Mouse (Mus musculus) lung, embryonic 15.5 days (tissue): ENCODE data around the gene Sncg. TPM values are rescaled to one million over a fixed set of nuclear protein-coding genes. Genes with fewer than 3 reads are reported as not detected.
"Not testable (repeated sequence)": the region's sequence is repeated elsewhere in the genome, so short reads cannot be mapped to it uniquely, and the experiment has no call there.

Experiments used
- ATAC-seq: fragments of 200-750 bp; cut with Nextera tagmentation; 2 replicates; pipeline ENCODE4 v1.8.0; 2017; ENCODE audit warnings: moderate number of reproducible peaks, borderline replicate concordance; ENCODE audit not compliant: low FRiP score, low TSS enrichment; ENCODE audit errors: extremely low read depth
- H3K27ac ChIP-seq: fragments of 300-500 bp; sonication (generic); 2 replicates; pipeline ENCODE4 v1.5.1; 2015; ENCODE audit warnings: moderate library complexity, mild to moderate bottlenecking, inconsistent platforms
- H3K27me3 ChIP-seq: fragments of 300-500 bp; sonication (generic); 2 replicates; pipeline ENCODE4 v1.6.1; 2015; ENCODE audit warnings: inconsistent platforms
- H3K36me3 ChIP-seq: fragments of 300-500 bp; sonication (generic); 2 replicates; pipeline ENCODE4 v1.6.1; 2015; ENCODE audit warnings: inconsistent platforms
- H3K4me1 ChIP-seq: fragments of 300-500 bp; sonication (generic); 2 replicates; pipeline ENCODE4 v1.6.1; 2015; ENCODE audit warnings: inconsistent platforms
- H3K4me2 ChIP-seq: fragments of 300-500 bp; sonication (generic); 2 replicates; pipeline ENCODE4 v1.6.1; 2015; ENCODE audit warnings: inconsistent platforms, mild to moderate bottlenecking, moderate library complexity
- H3K4me3 ChIP-seq: fragments of 300-500 bp; sonication (generic); 2 replicates; pipeline ENCODE4 v1.5.1; 2015; ENCODE audit warnings: mild to moderate bottlenecking, inconsistent platforms
- H3K9ac ChIP-seq: fragments of 300-500 bp; sonication (generic); 2 replicates; pipeline ENCODE4 v1.6.1; 2015; ENCODE audit warnings: inconsistent platforms
- H3K9me3 ChIP-seq: fragments of 300-500 bp; sonication (generic); 2 replicates; pipeline ENCODE4 v1.6.1; 2016; ENCODE audit warnings: inconsistent platforms
- WGBS: fragments of 180-500 bp; shearing (Covaris S2); methylation state at CpG from one replicate; pipeline ENCODE4 v1.1.7; 2015; 5-methylcytosine and 5-hydroxymethylcytosine counted together
- polyA plus RNA-seq: library from polyadenylated mRNA; unstranded; fragments of >200 nt; fragmentation: Nextera tagmentation; extraction: Ambion mirVana; gene quantifications from 2 replicates; pipeline ENCODE4 v1.2.1, GENCODE M21; 2015

The Sncg gene
- polyA plus RNA-seq, 1 experiment from 2014 or later: 7.5 TPM

- Histone ChIP-seq H3K4me1 (peaks cover 15% of the 10 kb centered on the region), H3K4me2 (peak overlapping the region; percentile 88)
- not testable (repeated sequence) for ATAC-seq, H3K36me3 ChIP-seq, H3K9me3 ChIP-seq, H3K4me3 ChIP-seq, H3K9ac ChIP-seq, H3K27me3 ChIP-seq, H3K27ac ChIP-seq
- WGBS: 84% methylated on average over 15 of the region's 15 CpGs
These were observed 10.1 kb downstream of the Sncg start for GRCm38 (mm10) chr14:34364254-34365146.

GRCm38 (mm10) chr14:34363490-34364253, 10.9 kb downstream of the Sncg start:
- peak overlapping the region; percentile 0; the same call in 1 of the 2 replicates for H3K9ac ChIP-seq
- H3K9me3 ChIP-seq: no peaks in the 10 kb centered on the region
- peak overlapping the region; percentile 41 for H3K4me3 ChIP-seq
- no peaks in the 10 kb centered on the region for H3K36me3 ChIP-seq
- peak; percentile 82; the same call in 1 of the 2 replicates for ATAC-seq
- 4% methylated on average over 32 of the region's 32 CpGs for WGBS
- H3K27me3 ChIP-seq: peaks cover 3% of the 10 kb centered on the region; the same call in 1 of the 2 replicates
- peak overlapping the region; percentile 88 for H3K4me2 ChIP-seq
- peaks cover 15% of the 10 kb centered on the region for H3K4me1 ChIP-seq
- no peak overlapping the region for H3K27ac ChIP-seq

- 29% methylated on average over 18 of the region's 18 CpGs for WGBS
These were observed 11.7 kb downstream of the Sncg start for GRCm38 (mm10) chr14:34362726-34363445.

GRCm38 (mm10) chr14:34362135-34362534, 12.5 kb downstream of the Sncg start:
- Histone ChIP-seq H3K27me3 (peaks cover 3% of the 10 kb centered on the region; the same call in 1 of the 2 replicates), H3K4me1 (peaks cover 27% of the 10 kb centered on the region), H3K36me3 (no peaks in the 10 kb centered on the region), H3K9ac (no peak overlapping the region), H3K4me2 (no peak overlapping the region), H3K27ac (no peak overlapping the region), H3K4me3 (no peak overlapping the region), H3K9me3 (no peaks in the 10 kb centered on the region)
- 42% methylated on average over 4 of the region's 4 CpGs for WGBS
- no peak for ATAC-seq

More at GRCm38 (mm10) chr14:34362726-34363445, 11.7 kb downstream of the Sncg start:
- Histone ChIP-seq H3K36me3 (no peaks in the 10 kb centered on the region), H3K4me3 (peak overlapping the region; percentile 41), H3K9me3 (no peaks in the 10 kb centered on the region), H3K27ac (no peak overlapping the region), H3K27me3 (peaks cover 3% of the 10 kb centered on the region; the same call in 1 of the 2 replicates), H3K4me1 (peaks cover 21% of the 10 kb centered on the region), H3K4me2 (peak overlapping the region; percentile 88), H3K9ac (no peak overlapping the region)
- ATAC-seq: peak; percentile 54; the same call in 1 of the 2 replicates

GRCm38 (mm10) chr14:34360251-34360650, 14.3 kb downstream of the Sncg start:
- peaks cover 3% of the 10 kb centered on the region; the same call in 1 of the 2 replicates for H3K27me3 ChIP-seq
- no peak overlapping the region for H3K4me3 ChIP-seq
- H3K4me1 ChIP-seq: peaks cover 27% of the 10 kb centered on the region
- WGBS: 29% methylated on average over 6 of the region's 6 CpGs
- no peak overlapping the region for H3K9ac ChIP-seq
- no peak for ATAC-seq
- H3K9me3 ChIP-seq: no peaks in the 10 kb centered on the region
- no peaks in the 10 kb centered on the region for H3K36me3 ChIP-seq
- H3K4me2 ChIP-seq: no peak overlapping the region
- H3K27ac ChIP-seq: no peak overlapping the region

- no peak for ATAC-seq
- 30% methylated on average over 5 of the region's 5 CpGs for WGBS
- Histone ChIP-seq H3K27ac (no peak overlapping the region), H3K9ac (no peak overlapping the region), H3K36me3 (no peaks in the 10 kb centered on the region), H3K9me3 (no peaks in the 10 kb centered on the region), H3K4me2 (no peak overlapping the region), H3K27me3 (peaks cover 3% of the 10 kb centered on the region; the same call in 1 of the 2 replicates), H3K4me1 (peaks cover 27% of the 10 kb centered on the region), H3K4me3 (no peak overlapping the region)
These were observed 14.8 kb downstream of the Sncg start for GRCm38 (mm10) chr14:34359676-34360244.

GRCm38 (mm10) chr14:34357671-34358455, 16.7 kb downstream of the Sncg start:
- H3K9me3 ChIP-seq: no peaks in the 10 kb centered on the region
- H3K4me2 ChIP-seq: no peak overlapping the region
- no peak for ATAC-seq

GRCm38 (mm10) chr14:34355301-34355700, 19.3 kb downstream of the Sncg start, which contains the start of gene Fam25c:
Gene Fam25c (minus strand): TSS chr14:34355433.
- Histone ChIP-seq H3K27ac (no peak within 1 kb of the TSS), H3K4me3 (no peak within 1 kb of the TSS), H3K36me3 (no peaks in the 10 kb centered on the region), H3K4me1 (0 out of 2 replicates have a peak, but pooled peaks cover 11% of the 10 kb centered on the region), H3K4me2 (no peak within 1 kb of the TSS), H3K9me3 (no peaks in the 10 kb centered on the region), H3K27me3 (no peaks in the 10 kb centered on the region), H3K9ac (no peak within 1 kb of the TSS)
- 54% methylated on average over 6 of the region's 6 CpGs for WGBS
- ATAC-seq: no peak

More at GRCm38 (mm10) chr14:34357671-34358455, 16.7 kb downstream of the Sncg start:
- H3K4me3 ChIP-seq: no peak overlapping the region
- no peaks in the 10 kb centered on the region for H3K36me3 ChIP-seq
- 0 out of 2 replicates have a peak, but pooled peaks cover 14% of the 10 kb centered on the region for H3K4me1 ChIP-seq
- no peak overlapping the region for H3K27ac ChIP-seq
- H3K27me3 ChIP-seq: no peaks in the 10 kb centered on the region
- no peak overlapping the region for H3K9ac ChIP-seq
- WGBS: 54% methylated on average over 7 of the region's 7 CpGs

GRCm38 (mm10) chr14:34354456-34354855, 20.1 kb downstream of the Sncg start:
- H3K9me3 ChIP-seq: no peaks in the 10 kb centered on the region
- H3K9ac ChIP-seq: no peak overlapping the region
- no peak overlapping the region for H3K27ac ChIP-seq
- no peak overlapping the region for H3K4me2 ChIP-seq
- H3K27me3 ChIP-seq: no peaks in the 10 kb centered on the region
- 64% methylated on average over 4 of the region's 4 CpGs for WGBS
- H3K4me1 ChIP-seq: 0 out of 2 replicates have a peak, but pooled peaks cover 11% of the 10 kb centered on the region
- H3K36me3 ChIP-seq: no peaks in the 10 kb centered on the region
- ATAC-seq: no peak
- H3K4me3 ChIP-seq: no peak overlapping the region

GRCm38 (mm10) chr14:34353326-34353725, 21.3 kb downstream of the Sncg start:
- Histone ChIP-seq H3K4me1 (0 out of 2 replicates have a peak, but pooled peaks cover 10% of the 10 kb centered on the region), H3K9ac (no peak overlapping the region), H3K4me2 (no peak overlapping the region), H3K27me3 (no peaks in the 10 kb centered on the region), H3K36me3 (no peaks in the 10 kb centered on the region), H3K27ac (no peak overlapping the region), H3K4me3 (no peak overlapping the region), H3K9me3 (no peaks in the 10 kb centered on the region)
- WGBS: 89% methylated on average over 3 of the region's 3 CpGs
- ATAC-seq: no peak
